Mouse (Mus musculus): Measurements from ENCODE around the gene Epb41l2.

DNA sequence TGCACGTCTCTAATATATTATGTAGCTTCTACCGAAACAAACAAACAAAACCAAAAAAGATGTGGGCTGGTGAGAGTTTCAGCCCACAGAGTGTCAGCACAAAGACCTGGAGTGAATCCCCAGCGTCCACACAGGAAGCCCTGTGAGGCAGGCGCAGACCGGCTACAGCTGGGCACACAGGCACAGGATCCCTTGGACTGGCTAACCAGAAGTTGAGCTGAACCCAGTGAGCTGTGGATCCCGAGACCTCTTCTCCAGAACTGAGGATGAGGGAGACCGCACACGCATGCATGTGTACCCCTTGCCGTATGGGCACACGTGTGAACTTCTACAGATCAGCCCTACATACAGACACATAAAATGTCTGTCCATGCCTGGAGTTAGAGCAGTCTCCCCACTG is 94.2 kb downstream of the Epb41l2 start:
- TF ChIP-seq FOSL1 (IDR thresholded peaks at IDR 0.05; ENCODE audit: insufficient read depth, low read length, poor library complexity, severe bottlenecking) (no peak), CTCF (IDR thresholded peaks at IDR 0.05; ENCODE audit: control insufficient read depth, insufficient read depth, insufficient read length) (no peak)

All from C2C12 (cell line).